Mouse (Mus musculus) adrenal gland, postnatal 4 days (tissue): ENCODE measurements around the gene Mgat5b. TPM values are rescaled to one million over a fixed set of nuclear protein-coding genes. Genes with fewer than 3 reads are reported as not detected.

Experiments
- DNase-seq, 2 experiments: peaks; one replicate each; pipeline ENCODE4 v3.0.0; 2021 to 2022; ENCODE audit warnings: low spot score in 2 of 2, mixed read lengths in 2 of 2
- total RNA-seq, 2 experiments: library from RNA; stranded (reverse); gene quantifications; 2 replicates each; pipeline ENCODE4 v1.2.3; 2021

Mgat5b gene
- total RNA-seq, 2 experiments from 2014 or later = 4.1 to 4.5 TPM

- no peak for DNase-seq
Measured at GRCm38 (mm10) chr11:116973508-116973907, 54.8 kb downstream of the Mgat5b start.

- no peak for DNase-seq
Measured at GRCm38 (mm10) chr11:116974341-116974740, 55.7 kb downstream of the Mgat5b start.

GRCm38 (mm10) chr11:116980313-116980712 is 61.6 kb downstream of the Mgat5b start:
- DNase-seq = no peak

GRCm38 (mm10) chr11:116982543-116982942 is 63.9 kb downstream of the Mgat5b start:
- no peak for DNase-seq

- DNase-seq = no peak
Measured at GRCm38 (mm10) chr11:116985504-116986385, 67.1 kb downstream of the Mgat5b start.

DNA sequence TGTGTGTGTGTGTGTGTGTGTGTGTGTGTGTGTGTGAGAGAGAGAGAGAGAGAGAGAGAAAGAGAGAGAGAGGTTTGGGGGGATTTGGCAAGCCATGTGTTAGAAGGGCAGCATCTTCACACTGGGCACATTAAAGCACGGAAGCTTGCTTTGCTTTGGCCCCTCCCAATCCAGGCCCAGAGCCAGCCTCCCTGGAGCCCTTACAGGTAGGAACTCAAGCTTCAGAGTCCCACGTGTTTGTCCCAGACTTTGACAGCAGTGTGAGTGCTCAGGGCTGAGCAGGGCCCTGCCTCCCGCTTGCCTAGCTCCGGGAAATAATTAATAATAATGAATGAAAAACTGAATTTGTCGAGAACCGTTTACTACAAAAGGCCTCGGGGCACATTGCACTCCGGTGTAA is 69.5 kb downstream of the Mgat5b start:
- DNase-seq = no peak

DNA sequence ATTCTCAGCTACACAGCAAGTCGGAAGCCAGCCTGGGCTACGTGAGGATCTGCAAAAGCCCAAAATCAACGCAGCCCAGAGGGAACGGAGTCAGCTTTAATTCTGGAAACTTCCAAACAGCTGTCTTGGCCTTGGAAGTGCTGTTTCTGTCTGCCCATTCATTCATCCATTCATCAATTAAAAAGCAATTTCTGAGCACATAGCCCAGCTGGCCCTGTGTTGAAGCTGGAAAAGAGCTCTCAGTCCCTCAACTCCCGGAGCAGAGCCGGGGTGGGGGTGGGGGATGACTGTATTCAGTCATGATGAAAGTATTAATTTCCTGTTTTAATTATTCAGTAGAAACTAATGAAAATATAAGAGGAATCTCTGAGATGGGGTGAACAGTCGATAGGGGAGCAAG is 71.6 kb downstream of the Mgat5b start:
- no peak for DNase-seq

- DNase-seq = no peak
Measured at GRCm38 (mm10) chr11:116991410-116991809, 72.7 kb downstream of the Mgat5b start.

DNA sequence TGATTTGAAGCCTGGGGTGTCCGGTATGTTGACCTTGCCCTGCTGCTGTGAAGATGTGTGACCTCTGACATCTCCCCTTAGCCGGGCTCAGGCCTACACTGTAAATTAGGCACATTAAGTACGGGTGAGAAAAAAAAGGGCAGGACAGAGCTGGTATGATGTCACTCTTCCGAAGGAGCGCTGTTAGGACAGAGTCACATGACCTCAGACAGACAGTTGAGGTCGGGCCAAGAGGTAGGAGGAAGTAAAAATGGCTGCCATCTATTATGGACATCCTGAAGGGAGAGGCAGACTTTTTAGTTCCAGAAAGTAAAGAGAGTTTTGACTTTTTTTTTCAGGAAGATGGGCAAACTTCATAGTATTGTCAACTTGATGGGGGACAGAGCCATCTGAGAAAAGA is 73.3 kb downstream of the Mgat5b start:
- DNase-seq = no peak

DNA sequence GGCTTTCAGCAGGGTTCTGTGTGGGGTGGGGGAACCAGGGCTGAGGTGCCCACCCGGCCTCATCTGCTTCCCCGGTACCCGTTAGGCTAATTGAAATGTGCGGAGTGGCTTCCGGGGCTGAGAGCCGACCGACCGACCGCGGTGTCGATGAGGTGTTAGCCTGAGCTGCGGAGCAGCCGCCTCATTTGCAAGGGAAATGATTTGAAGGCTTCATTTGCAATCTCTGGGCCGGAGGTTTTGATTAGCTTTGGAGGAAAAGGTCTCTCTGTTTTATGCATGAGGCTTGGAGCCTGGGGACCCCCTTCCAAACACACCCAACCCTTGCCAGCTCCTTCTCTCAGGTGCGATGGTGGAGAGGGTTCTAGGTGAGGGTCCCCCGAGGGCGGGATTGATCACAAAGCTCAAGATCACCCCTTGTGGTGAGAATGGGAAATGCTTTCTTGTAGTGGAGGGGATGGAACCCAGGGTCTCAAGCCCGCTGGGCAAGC is 75.5 kb downstream of the Mgat5b start:
- DNase-seq = no peak

- DNase-seq = no peak
Measured at GRCm38 (mm10) chr11:116996976-116997375, 78.3 kb downstream of the Mgat5b start.

DNA sequence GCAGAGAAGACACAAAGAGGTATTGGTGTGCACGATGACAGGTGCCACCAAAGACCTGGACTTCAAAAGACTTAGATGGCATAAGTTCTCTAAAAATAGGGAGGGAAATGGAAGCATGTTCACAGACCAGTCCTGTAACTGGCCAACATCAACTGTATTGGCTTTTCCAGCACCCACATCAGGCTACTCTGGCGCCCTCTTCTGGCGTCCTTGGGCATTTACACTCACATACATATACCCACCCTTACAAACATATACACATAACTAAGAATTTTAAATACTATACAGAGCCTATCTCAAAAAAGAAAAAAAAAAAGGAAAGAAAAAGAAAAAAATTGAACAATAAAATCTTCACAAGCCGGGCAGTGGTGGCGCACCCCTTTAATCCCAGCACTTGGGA is 80.3 kb downstream of the Mgat5b start:
- DNase-seq = no peak

- no peak for DNase-seq
Measured at GRCm38 (mm10) chr11:117000219-117000618, 81.6 kb downstream of the Mgat5b start.

GRCm38 (mm10) chr11:117001789-117002188 is 83.1 kb downstream of the Mgat5b start:
- DNase-seq = no peak

DNA sequence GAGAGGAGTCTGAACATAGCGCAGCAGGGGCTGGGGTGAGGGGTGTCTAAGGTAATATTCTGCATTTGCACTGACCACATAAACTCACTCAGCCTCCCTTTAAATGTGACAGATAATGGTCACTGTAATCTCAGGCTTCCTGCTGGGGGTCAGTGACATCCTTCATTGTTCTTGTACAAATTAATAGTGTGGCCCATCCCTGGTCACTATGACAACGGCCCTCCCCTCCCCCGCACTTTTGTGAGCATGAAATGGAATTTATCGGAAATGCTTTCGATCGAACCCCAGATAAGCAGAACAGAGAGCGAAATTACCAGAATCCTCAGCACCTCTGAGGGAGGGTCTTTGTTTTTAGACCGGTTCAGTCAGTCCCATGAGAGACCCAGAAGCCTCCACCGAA is 84.8 kb downstream of the Mgat5b start:
- no peak for DNase-seq

DNA sequence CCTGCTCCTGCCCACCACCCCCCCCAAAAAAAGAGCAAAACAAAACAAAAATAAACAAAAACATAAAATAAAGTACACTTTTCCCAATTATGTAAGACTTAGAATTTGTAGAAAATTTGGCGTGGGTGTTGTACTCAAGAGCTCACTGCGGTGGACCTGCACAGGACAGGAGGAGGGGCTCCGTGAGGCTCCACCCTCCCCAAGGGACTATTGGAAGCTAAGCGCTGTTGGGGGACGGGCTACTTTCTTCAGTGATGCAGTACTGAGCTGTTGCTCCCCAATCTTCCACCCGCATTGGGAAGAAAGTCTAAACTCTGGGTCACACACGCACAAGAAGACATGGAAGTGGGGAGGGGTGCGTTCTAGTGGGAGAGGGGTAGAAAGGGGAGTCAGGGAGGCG is 85.6 kb downstream of the Mgat5b start:
- no peak for DNase-seq

GRCm38 (mm10) chr11:117017462-117017861 is 98.8 kb downstream of the Mgat5b start:
- no peak for DNase-seq

DNA sequence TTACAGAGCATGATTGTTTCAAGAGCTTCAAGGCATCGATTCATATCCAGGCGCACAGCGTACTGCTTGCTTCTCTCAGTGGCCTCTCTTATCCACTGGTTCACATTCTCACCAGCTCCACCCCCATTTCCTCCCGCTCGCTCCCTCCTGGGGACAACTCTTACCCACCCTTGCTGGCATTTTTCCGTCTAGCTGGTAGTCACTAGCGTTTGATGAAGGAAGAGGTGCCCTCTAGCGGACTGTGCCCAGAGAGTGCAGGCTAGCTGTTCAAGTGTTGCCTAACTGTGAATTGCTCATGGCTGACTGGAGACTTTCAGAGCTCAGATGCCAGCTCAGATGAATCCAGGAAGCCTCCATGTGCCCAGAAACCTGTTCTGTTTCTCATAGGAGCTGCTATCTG is 99.7 kb downstream of the Mgat5b start:
- DNase-seq = peak; percentile 29 to 51

- DNase-seq = no peak
Measured at GRCm38 (mm10) chr11:117021026-117021425, 102.4 kb downstream of the Mgat5b start.

GRCm38 (mm10) chr11:117023537-117023936 is 104.9 kb downstream of the Mgat5b start:
- no peak for DNase-seq

DNA sequence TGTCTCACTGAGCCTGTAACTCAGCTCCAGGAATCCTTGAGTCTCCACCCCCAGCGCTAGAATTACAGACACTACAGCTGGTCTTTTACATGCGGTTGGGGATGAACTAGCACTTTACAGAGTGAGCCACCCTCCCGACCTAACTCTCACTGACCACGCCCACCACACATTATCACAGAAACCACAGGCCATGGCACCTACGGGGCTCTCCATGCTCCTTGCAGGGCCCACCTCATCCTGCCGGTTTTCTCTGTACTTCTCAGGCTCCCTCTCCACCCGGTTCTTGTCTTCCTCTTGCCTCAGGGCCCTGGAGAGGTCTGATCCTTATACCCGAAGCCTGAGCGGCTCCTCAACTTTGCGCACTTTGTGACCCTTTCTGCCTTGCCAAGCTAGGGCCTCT is 109.0 kb downstream of the Mgat5b start:
- DNase-seq = no peak

GRCm38 (mm10) chr11:117028861-117029568 is 110.4 kb downstream of the Mgat5b start:
- no peak for DNase-seq
